Mouse (Mus musculus) kidney, adult 9 months (tissue): ENCODE data around the gene Numa1.

Experiments used
- DNase-seq: peaks from one replicate; pipeline ENCODE4 v3.0.0; 2022

The Numa1 gene

DNA sequence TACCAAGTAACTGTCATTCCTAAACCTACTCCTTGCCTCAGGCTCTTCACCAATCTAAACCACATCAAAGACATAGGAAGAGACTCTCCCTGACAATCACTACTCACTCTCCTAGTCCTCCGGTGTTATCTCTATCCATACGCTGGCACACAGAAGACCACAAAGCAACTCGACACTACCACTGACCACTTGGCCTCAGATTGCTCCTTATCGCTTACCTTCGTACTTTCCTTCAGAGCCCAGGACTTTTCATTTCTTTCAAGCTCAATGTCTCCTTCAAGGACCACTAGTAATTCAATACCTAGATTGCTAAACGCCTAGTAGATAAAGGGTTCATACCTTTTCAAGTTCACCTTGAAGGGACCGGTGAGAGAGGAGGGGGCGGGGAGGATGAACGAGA lies 130.0 kb downstream of the Numa1 start:
- no peak for DNase-seq
